Mouse (Mus musculus): ENCODE data around the gene Rpp14.

DNA sequence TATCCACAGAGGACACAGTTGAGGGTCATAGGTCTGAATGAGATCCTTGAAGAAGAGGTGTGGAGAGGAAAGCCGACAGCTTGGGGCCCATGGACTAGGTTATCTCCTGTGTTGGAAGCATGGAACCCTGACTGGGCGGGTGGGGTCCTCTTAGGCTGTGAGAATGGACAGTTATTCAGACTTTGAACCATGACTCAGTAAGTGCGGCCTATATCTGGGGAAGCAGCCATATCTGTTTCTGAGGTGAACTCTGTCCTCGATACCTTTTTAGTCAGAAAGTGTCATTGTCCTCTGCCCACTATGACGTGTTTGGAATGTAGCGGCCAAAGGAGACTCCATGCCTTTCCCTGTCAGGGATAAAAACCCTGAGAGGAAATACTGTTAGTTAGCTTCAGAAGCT is 33.3 kb upstream of the Rpp14 start:
- no peak for TF ChIP-seq POLR2A (IDR thresholded peaks at IDR 0.05; ENCODE audit: borderline replicate concordance, extremely low read depth, insufficient read depth, insufficient read length, poor library complexity, severe bottlenecking)
- no peak for TF ChIP-seq CTCF (IDR thresholded peaks at IDR 0.05; ENCODE audit: borderline replicate concordance, extremely low read depth, insufficient read depth, insufficient read length)
